Mouse (Mus musculus) midbrain, embryonic 15.5 days (tissue): ENCODE data around the gene Csn1s2a. TPM values are rescaled to one million over a fixed set of nuclear protein-coding genes. Genes with fewer than 3 reads are reported as not detected.
"Not testable (repeated sequence)": the region's sequence is repeated elsewhere in the genome, so short reads cannot be mapped to it uniquely, and the experiment has no call there.

Experiments used
- ATAC-seq: fragments of 200-750 bp; cut with Nextera tagmentation; replicated peaks from 2 replicates; pipeline ENCODE4 v1.8.0; 2017; ENCODE audit warnings: moderate TSS enrichment
- H3K27ac ChIP-seq: fragments of 300-500 bp; sonication (generic); 2 replicates; pipeline ENCODE4 v1.5.1; 2015; ENCODE audit warnings: mild to moderate bottlenecking, inconsistent platforms
- H3K27me3 ChIP-seq: fragments of 300-500 bp; sonication (generic); replicated peaks from 2 replicates; pipeline ENCODE4 v1.6.1; 2015; ENCODE audit warnings: inconsistent platforms
- H3K36me3 ChIP-seq: fragments of 300-500 bp; sonication (generic); replicated peaks from 2 replicates; pipeline ENCODE4 v1.6.1; 2015; ENCODE audit warnings: inconsistent platforms
- H3K4me1 ChIP-seq: fragments of 300-500 bp; sonication (generic); 2 replicates; pipeline ENCODE4 v1.6.1; 2015; ENCODE audit warnings: inconsistent platforms
- H3K4me2 ChIP-seq: fragments of 300-500 bp; sonication (generic); 2 replicates; pipeline ENCODE4 v1.6.1; 2015; ENCODE audit warnings: inconsistent platforms, mild to moderate bottlenecking, moderate library complexity
- H3K4me3 ChIP-seq: fragments of 300-500 bp; sonication (generic); 2 replicates; pipeline ENCODE4 v1.5.1; 2015; ENCODE audit warnings: mild to moderate bottlenecking, inconsistent platforms
- H3K9ac ChIP-seq: fragments of 300-500 bp; sonication (generic); 2 replicates; pipeline ENCODE4 v1.6.1; 2015; ENCODE audit warnings: mild to moderate bottlenecking, inconsistent platforms
- H3K9me3 ChIP-seq: fragments of 300-500 bp; sonication (generic); 2 replicates; pipeline ENCODE4 v1.6.1; 2016; ENCODE audit warnings: inconsistent platforms
- WGBS: fragments of 180-500 bp; shearing (Covaris S2); methylation state at CpG from one replicate; pipeline ENCODE4 v1.1.7; 2015; ENCODE audit warnings: mixed read lengths; 5-methylcytosine and 5-hydroxymethylcytosine counted together
- polyA plus RNA-seq: library from polyadenylated mRNA; unstranded; fragments of >200 nt; fragmentation: Nextera tagmentation; extraction: Ambion mirVana; gene quantifications from 2 replicates; pipeline ENCODE4 v1.2.1, GENCODE M21; 2015

Csn1s2a gene
- not detected in 2 replicates for polyA plus RNA-seq

DNA sequence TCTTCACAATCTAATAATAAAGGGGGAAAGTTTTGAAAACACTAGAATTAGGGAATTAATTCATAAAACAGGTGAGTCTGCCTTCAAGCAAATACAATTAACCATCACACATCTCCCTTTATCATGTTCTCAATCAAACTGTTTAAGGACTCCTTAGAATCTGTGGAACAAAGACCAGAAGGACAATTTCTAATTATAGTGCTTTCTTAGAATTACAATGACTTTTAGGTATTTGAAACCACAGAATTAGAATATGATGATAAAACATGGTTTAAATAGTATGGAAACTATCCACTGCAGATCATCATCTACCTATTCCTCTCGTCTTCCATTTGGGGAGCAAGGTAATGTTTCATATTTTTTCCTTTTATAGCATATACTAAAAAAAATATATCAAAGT lies at the start of gene Csn1s2a:
Csn1s2a (plus strand) TSS at position 301 of the 400 bp plus-strand sequence.
- no peak within 1 kb of the TSS for H3K9ac ChIP-seq
- ATAC-seq = no peak
- no peak within 1 kb of the TSS for H3K4me3 ChIP-seq
- no peaks in the 10 kb centered on the region for H3K9me3 ChIP-seq
- WGBS = 78% methylated on average over 1 of the region's 1 CpGs
- H3K27me3 ChIP-seq = no peaks in the 10 kb centered on the region
- H3K4me1 ChIP-seq = no peaks in the 10 kb centered on the region
- H3K27ac ChIP-seq = no peak within 1 kb of the TSS
- no peaks in the 10 kb centered on the region for H3K36me3 ChIP-seq
- no peak within 1 kb of the TSS for H3K4me2 ChIP-seq

- Histone ChIP-seq H3K36me3 (no peaks in the 10 kb centered on the region), H3K27me3 (no peaks in the 10 kb centered on the region), H3K4me2 (no peak overlapping the region), H3K9ac (no peak overlapping the region), H3K4me1 (no peaks in the 10 kb centered on the region), H3K4me3 (no peak overlapping the region), H3K9me3 (no peaks in the 10 kb centered on the region), H3K27ac (no peak overlapping the region)
- ATAC-seq = no peak
Observed at GRCm38 (mm10) chr5:87734821-87735220, 39.5 kb upstream of the Csn1s2a start.

DNA sequence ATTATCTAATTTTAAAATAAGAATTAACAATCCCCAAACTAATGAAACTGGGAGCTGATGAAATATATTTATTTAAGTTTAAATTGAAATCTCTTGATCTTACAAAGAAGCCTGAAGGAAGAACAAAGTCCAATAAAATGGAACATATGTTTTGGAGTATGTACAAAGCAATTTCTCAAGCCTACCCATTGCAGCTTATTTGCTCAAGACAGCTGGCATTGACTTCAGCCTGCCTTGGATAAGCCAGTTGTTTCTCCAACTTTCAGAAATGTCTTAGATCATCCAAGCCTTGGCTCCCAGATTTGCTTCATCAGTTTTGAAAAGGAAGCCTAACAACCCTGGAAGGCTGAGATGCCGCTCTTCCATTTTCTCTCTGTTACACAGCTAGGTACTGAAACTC lies 20.9 kb upstream of the Csn1s2a start:
- 44% methylated on average over 1 of the region's 1 CpGs for WGBS
- Histone ChIP-seq H3K27ac (no peak overlapping the region), H3K4me2 (no peak overlapping the region), H3K4me1 (no peaks in the 10 kb centered on the region), H3K9me3 (no peaks in the 10 kb centered on the region), H3K27me3 (no peaks in the 10 kb centered on the region), H3K4me3 (no peak overlapping the region), H3K9ac (no peak overlapping the region), H3K36me3 (no peaks in the 10 kb centered on the region)
- ATAC-seq = no peak

- no peak overlapping the region for H3K4me2 ChIP-seq
- no peak overlapping the region for H3K27ac ChIP-seq
- no peak overlapping the region for H3K9ac ChIP-seq
- H3K9me3 ChIP-seq = no peaks in the 10 kb centered on the region
- no peaks in the 10 kb centered on the region for H3K4me1 ChIP-seq
- no peaks in the 10 kb centered on the region for H3K27me3 ChIP-seq
- H3K4me3 ChIP-seq = no peak overlapping the region
- WGBS = 84% methylated on average over 3 of the region's 3 CpGs
- ATAC-seq = no peak
- no peaks in the 10 kb centered on the region for H3K36me3 ChIP-seq
Observed at GRCm38 (mm10) chr5:87764546-87764945, 9.8 kb upstream of the Csn1s2a start.

DNA sequence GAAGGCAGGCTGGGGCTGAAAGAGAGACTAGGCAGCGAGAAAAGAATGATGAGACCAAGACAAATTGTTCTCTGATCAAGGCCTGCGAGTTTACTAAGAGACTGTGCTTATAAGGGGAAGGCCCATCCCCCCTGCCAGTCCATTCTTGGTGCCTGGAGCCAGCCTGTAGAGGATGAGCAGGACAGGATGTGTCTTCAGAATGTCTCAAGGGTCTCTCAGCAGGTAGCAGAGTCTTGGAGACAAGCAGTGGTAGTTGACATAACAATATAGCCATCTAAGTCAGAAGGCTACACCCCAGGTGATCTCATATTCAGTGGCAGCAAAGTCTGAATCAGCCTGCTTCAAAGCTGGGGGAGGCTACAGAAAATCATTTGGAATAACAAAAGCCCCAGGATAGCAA lies 2.2 kb upstream of the Csn1s2a start:
- H3K9ac ChIP-seq, H3K9me3 ChIP-seq, H3K4me2 ChIP-seq, H3K27me3 ChIP-seq, ATAC-seq, H3K27ac ChIP-seq, H3K4me3 ChIP-seq, H3K4me1 ChIP-seq, H3K36me3 ChIP-seq: not testable (repeated sequence)
- 45% methylated on average over 2 of the region's 2 CpGs for WGBS

DNA sequence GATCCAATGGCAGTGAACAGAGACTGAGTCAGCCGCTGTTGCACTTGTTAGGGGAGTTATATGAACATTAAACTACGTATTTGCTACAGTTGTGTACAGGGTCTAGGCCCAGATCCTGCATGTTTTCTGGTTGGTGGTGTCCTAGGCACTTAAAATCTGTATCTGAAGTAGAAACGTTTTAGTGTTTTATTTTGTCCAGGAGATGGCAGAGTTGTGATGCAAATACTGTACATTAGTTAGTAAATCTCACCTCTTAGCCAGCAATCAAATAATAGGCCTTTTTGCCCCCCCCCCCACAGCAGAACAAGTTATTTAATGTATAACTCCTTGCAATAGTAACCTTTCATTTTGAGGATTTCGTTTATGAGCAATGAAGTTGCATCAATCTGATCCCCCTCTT lies 8.4 kb downstream of the Csn1s2a start:
- 63% methylated on average over 4 of the region's 4 CpGs for WGBS
- H3K4me1 ChIP-seq = no peaks in the 10 kb centered on the region
- H3K27ac ChIP-seq = no peak overlapping the region
- no peaks in the 10 kb centered on the region for H3K27me3 ChIP-seq
- H3K9ac ChIP-seq = no peak overlapping the region
- no peak overlapping the region for H3K4me3 ChIP-seq
- no peak overlapping the region for H3K4me2 ChIP-seq
- no peaks in the 10 kb centered on the region for H3K9me3 ChIP-seq
- H3K36me3 ChIP-seq = no peaks in the 10 kb centered on the region
- no peak for ATAC-seq

GRCm38 (mm10) chr5:87807782-87808181 lies 33.4 kb downstream of the Csn1s2a start, which contains the start of gene Csn1s2b:
Gene Csn1s2b, plus strand, starts transcription at chr5:87808082.
- WGBS = 80% methylated on average over 2 of the region's 2 CpGs
- Histone ChIP-seq H3K4me3 (no peak within 1 kb of the TSS), H3K36me3 (no peaks in the 10 kb centered on the region), H3K27me3 (no peaks in the 10 kb centered on the region), H3K9ac (no peak within 1 kb of the TSS), H3K4me1 (no peaks in the 10 kb centered on the region), H3K27ac (no peak within 1 kb of the TSS), H3K9me3 (no peaks in the 10 kb centered on the region), H3K4me2 (no peak within 1 kb of the TSS)
- ATAC-seq = no peak

- no peak overlapping the region for H3K27ac ChIP-seq
- H3K9me3 ChIP-seq = no peaks in the 10 kb centered on the region
- 70% methylated on average over 2 of the region's 2 CpGs for WGBS
- ATAC-seq = no peak
- H3K4me3 ChIP-seq = no peak overlapping the region
- no peak overlapping the region for H3K9ac ChIP-seq
- H3K36me3 ChIP-seq = no peaks in the 10 kb centered on the region
- H3K4me1 ChIP-seq = no peaks in the 10 kb centered on the region
- no peak overlapping the region for H3K4me2 ChIP-seq
- no peaks in the 10 kb centered on the region for H3K27me3 ChIP-seq
Observed at GRCm38 (mm10) chr5:87809253-87809652, 34.9 kb downstream of the Csn1s2a start.

- H3K9me3 ChIP-seq = no peaks in the 10 kb centered on the region
- 71% methylated on average over 1 of the region's 1 CpGs for WGBS
- no peak for ATAC-seq
- H3K27ac ChIP-seq = no peak within 1 kb of the TSS
- H3K4me3 ChIP-seq = no peak within 1 kb of the TSS
- H3K4me2 ChIP-seq = no peak within 1 kb of the TSS
- H3K36me3 ChIP-seq = no peaks in the 10 kb centered on the region
- H3K27me3 ChIP-seq = no peaks in the 10 kb centered on the region
- H3K4me1 ChIP-seq = no peaks in the 10 kb centered on the region
- H3K9ac ChIP-seq = no peak within 1 kb of the TSS
Observed at GRCm38 (mm10) chr5:87825386-87825785, 51.0 kb downstream of the Csn1s2a start, which contains the start of gene Prr27. Gene Prr27, plus strand, starts transcription at chr5:87825686.

Other genes starting within 250 kb of the Csn1s2a start
- not detected in 2 replicates for gene Sult1b1, start 236.4 kb upstream of the Csn1s2a start, polyA plus RNA-seq
- not detected in 2 replicates for gene Sult1d1, start 205.5 kb upstream of the Csn1s2a start, polyA plus RNA-seq
- gene Sult1e1, start 183.0 kb upstream of the Csn1s2a start, polyA plus RNA-seq = not detected in 2 replicates
- gene Csn1s1, start 108.4 kb upstream of the Csn1s2a start, polyA plus RNA-seq = not detected in 2 replicates
- not detected in 2 replicates for gene Csn2, start 74.9 kb upstream of the Csn1s2a start, polyA plus RNA-seq
- gene Csn1s2b, start 33.5 kb downstream of the Csn1s2a start, polyA plus RNA-seq = not detected in 2 replicates
- gene Prr27, start 51.1 kb downstream of the Csn1s2a start, polyA plus RNA-seq = not detected in 2 replicates
- gene Odam, start 110.5 kb downstream of the Csn1s2a start, polyA plus RNA-seq = not detected in 2 replicates
- not detected in 2 replicates for gene Csn3, start 151.0 kb downstream of the Csn1s2a start, polyA plus RNA-seq
- gene 2310003L06Rik, start 194.9 kb downstream of the Csn1s2a start, polyA plus RNA-seq = not detected in 2 replicates
- gene Gm28434, start 194.9 kb downstream of the Csn1s2a start, polyA plus RNA-seq = not detected in 2 replicates
- gene Cabs1, start 204.9 kb downstream of the Csn1s2a start, polyA plus RNA-seq = not detected in 2 replicates
- gene Smr3a, start 228.0 kb downstream of the Csn1s2a start, polyA plus RNA-seq = not detected in 2 replicates